Comparison of ENCODE assay signal across 34 mouse cellular contexts in genomic region chr7:135705753-135706152, GRCm38 (mm10). TPM values are rescaled to one million over a fixed set of nuclear protein-coding genes. Genes with fewer than 3 reads are reported as not detected.
A peak's percentile ranks its signal among the peaks of the same experiment; 100 is the strongest.
DNase-seq lines count a peak whose midpoint lies in the region; ATAC-seq and TF ChIP-seq lines count a peak whose summit lies in the region.
"Had no signal": no experiment of that assay in that cellular context is flagged by ENCODE, and none has a peak within 500 bp of the region (broad histone marks: within the 10 kb centered on the region; RNA-seq: fewer than 3 reads in every experiment).

No protein-coding gene starts in this region.

- no peak for TF ChIP-seq POLR2A in bone marrow macrophage, adult 2 months (IDR thresholded peaks at IDR 0.05; ENCODE audit: borderline replicate concordance, low read depth, low read length)

- H3K4me2 ChIP-seq in intestine, postnatal 0 days (replicated peaks; ENCODE audit: low read depth) = no peak overlapping the region
- no peak overlapping the region for H3K4me2 ChIP-seq in forebrain, embryonic 14.5 days (ENCODE audit: low read length)
- H3K4me2 ChIP-seq: embryonic facial prominence, embryonic 13.5 days; forebrain, embryonic 13.5 days; heart, embryonic 12.5 days; heart, embryonic 15.5 days; hindbrain, embryonic 12.5 days; hindbrain, embryonic 15.5 days; intestine, embryonic 15.5 days had no signal

- 93% methylated on average over 6 of the region's 6 CpGs for WGBS in heart, embryonic 10.5 days
- 75% methylated on average over 6 of the region's 6 CpGs for WGBS in intestine, postnatal 0 days
- 94% methylated on average over 6 of the region's 6 CpGs for WGBS in forebrain, embryonic 14.5 days

- no peak overlapping the region for H3K4me3 ChIP-seq in heart, embryonic 10.5 days
- H3K4me3 ChIP-seq in bone marrow macrophage, adult 2 months (ENCODE audit: insufficient read depth, low read length) = no peak overlapping the region
- H3K4me3 ChIP-seq in intestine, postnatal 0 days (ENCODE audit: low read depth, low read length) = no peak overlapping the region
- H3K4me3 ChIP-seq in forebrain, embryonic 14.5 days (ENCODE audit: low read depth, low read length) = no peak overlapping the region
- H3K4me3 ChIP-seq: embryonic facial prominence, embryonic 10.5 days; embryonic facial prominence, embryonic 13.5 days; forebrain, embryonic 10.5 days; forebrain, embryonic 13.5 days; gastrocnemius, adult 2 months; heart, adult 2 months; heart, embryonic 12.5 days; heart, embryonic 15.5 days; hindbrain, embryonic 12.5 days; hindbrain, embryonic 15.5 days; intestine, embryonic 15.5 days had no signal

- intact Hi-C loops in heart, postnatal 14 days (cut with DNase I) = no loop called here

- no peak overlapping the region for H3K27ac ChIP-seq in heart, embryonic 10.5 days
- H3K27ac ChIP-seq in bone marrow macrophage, adult 2 months (ENCODE audit: insufficient read depth, low read depth, low read length) = peak overlapping the region; percentile 36
- no peak overlapping the region for H3K27ac ChIP-seq in intestine, postnatal 0 days (ENCODE audit: low read depth, low read length)
- H3K27ac ChIP-seq in forebrain, embryonic 14.5 days (ENCODE audit: low read depth, low read length) = no peak overlapping the region
- H3K27ac ChIP-seq: embryonic facial prominence, embryonic 10.5 days; embryonic facial prominence, embryonic 13.5 days; forebrain, embryonic 10.5 days; forebrain, embryonic 13.5 days; gastrocnemius, adult 2 months; heart, adult 2 months; heart, embryonic 15.5 days; hindbrain, embryonic 12.5 days; hindbrain, embryonic 15.5 days; intestine, embryonic 15.5 days had no signal

- peak; percentile 48 for DNase-seq in heart, embryonic 10.5 days (ENCODE audit: low spot score)
- DNase-seq in heart, postnatal 14 days = no peak
- DNase-seq in natural killer cell, adult 2 months (ENCODE audit: low spot score in 2 of 2) = no peak
- no peak for DNase-seq in forebrain, embryonic 14.5 days (ENCODE audit: low spot score)
- DNase-seq: adrenal gland, postnatal 10 days; adrenal gland, postnatal 36 days; B cell, adult 2 months; cerebellum, adult 11 months; cerebellum, adult 2 months; cerebellum, postnatal 10 days; cerebellum, postnatal 36 days; embryo, embryonic 11 days; forebrain, postnatal 0 days; gastrocnemius, adult 2 months; gastrocnemius, postnatal 14 days; heart, adult 2 months; heart, postnatal 10 days; heart, postnatal 4 days had no signal

- no peaks in the 10 kb centered on the region for H3K9me3 ChIP-seq in heart, embryonic 10.5 days
- no peaks in the 10 kb centered on the region for H3K9me3 ChIP-seq in intestine, postnatal 0 days (ENCODE audit: control insufficient read depth)
- no peaks in the 10 kb centered on the region for H3K9me3 ChIP-seq in forebrain, embryonic 14.5 days (replicated peaks; ENCODE audit: control insufficient read depth, low read length)
- H3K9me3 ChIP-seq: embryonic facial prominence, embryonic 10.5 days; embryonic facial prominence, embryonic 13.5 days; forebrain, embryonic 10.5 days; forebrain, embryonic 13.5 days; G1E; heart, embryonic 12.5 days; heart, embryonic 15.5 days; hindbrain, embryonic 12.5 days; hindbrain, embryonic 15.5 days; intestine, embryonic 15.5 days had no signal

- H3K27me3 ChIP-seq in heart, embryonic 10.5 days (ENCODE audit: insufficient read depth, poor library complexity, severe bottlenecking) = no peaks in the 10 kb centered on the region
- no peaks in the 10 kb centered on the region for H3K27me3 ChIP-seq in intestine, postnatal 0 days (replicated peaks; ENCODE audit: control insufficient read depth, insufficient read depth, low read length)
- H3K27me3 ChIP-seq in forebrain, embryonic 14.5 days (replicated peaks; ENCODE audit: control insufficient read depth, insufficient read depth, low read length) = no peaks in the 10 kb centered on the region
- H3K27me3 ChIP-seq: CH12.LX; embryonic facial prominence, embryonic 13.5 days; forebrain, embryonic 13.5 days; heart, embryonic 12.5 days; heart, embryonic 15.5 days; hindbrain, embryonic 12.5 days; hindbrain, embryonic 15.5 days; intestine, embryonic 15.5 days; Patski had no signal

- TF ChIP-seq CTCF in bone marrow macrophage, adult 2 months (IDR thresholded peaks at IDR 0.05; ENCODE audit: low read depth, low read length) = no peak
- no peak for TF ChIP-seq CTCF in intestine, postnatal 0 days (IDR thresholded peaks at IDR 0.05; ENCODE audit: low read depth)

- peak; percentile 18 to 31; a peak in 1 of 4 replicates for ATAC-seq in hematopoietic stem cell, adult 5-6 weeks (replicated peaks in 1 of 2; ENCODE audit: insufficient read depth in 1 of 2, low FRiP score in 2 of 2, low TSS enrichment in 1 of 2, low read depth in 1 of 2, poor library complexity in 2 of 2, severe bottlenecking in 2 of 2)
- peak; percentile 30 for ATAC-seq in megakaryocyte progenitor cell, adult 5-6 weeks (replicated peaks; ENCODE audit: poor library complexity)
- ATAC-seq in intestine, postnatal 0 days = no peak
- no peak for ATAC-seq in forebrain, embryonic 14.5 days
- ATAC-seq: forebrain, embryonic 13.5 days; forebrain, postnatal 0 days; intestine, embryonic 15.5 days; Patski had no signal

- H3K36me3 ChIP-seq in heart, embryonic 10.5 days = peaks cover 95% of the 10 kb centered on the region
- peaks cover 38% of the 10 kb centered on the region for H3K36me3 ChIP-seq in intestine, postnatal 0 days (ENCODE audit: control insufficient read depth, insufficient read depth)
- peaks cover 82% of the 10 kb centered on the region for H3K36me3 ChIP-seq in forebrain, embryonic 14.5 days (ENCODE audit: control insufficient read depth, insufficient read depth, low read length)
- H3K36me3 ChIP-seq: hindbrain, embryonic 15.5 days had no signal

- no peak overlapping the region for H3K9ac ChIP-seq in intestine, postnatal 0 days (ENCODE audit: low read depth, low read length)
- no peak overlapping the region for H3K9ac ChIP-seq in forebrain, embryonic 14.5 days (ENCODE audit: low read length)
- H3K9ac ChIP-seq: embryonic facial prominence, embryonic 13.5 days; forebrain, embryonic 13.5 days; forebrain, postnatal 0 days; heart, embryonic 12.5 days; heart, embryonic 15.5 days; hindbrain, embryonic 12.5 days; hindbrain, embryonic 15.5 days; intestine, embryonic 15.5 days had no signal

- H3K4me1 ChIP-seq in heart, embryonic 10.5 days = no peaks in the 10 kb centered on the region
- H3K4me1 ChIP-seq in bone marrow macrophage, adult 2 months (ENCODE audit: control insufficient read depth, insufficient read depth, low read length) = peaks cover 36% of the 10 kb centered on the region
- no peaks in the 10 kb centered on the region for H3K4me1 ChIP-seq in intestine, postnatal 0 days (replicated peaks; ENCODE audit: control insufficient read depth, insufficient read depth, low read length)
- no peaks in the 10 kb centered on the region for H3K4me1 ChIP-seq in forebrain, embryonic 14.5 days (ENCODE audit: control insufficient read depth, insufficient read depth, low read length)
- H3K4me1 ChIP-seq: embryonic facial prominence, embryonic 10.5 days; embryonic facial prominence, embryonic 13.5 days; forebrain, embryonic 10.5 days; forebrain, embryonic 13.5 days; heart, embryonic 12.5 days; heart, embryonic 15.5 days; hindbrain, embryonic 12.5 days; hindbrain, embryonic 15.5 days; intestine, embryonic 15.5 days had no signal

RNA-seq across cellular contexts. Expression of gene Mki67, which starts 10.4 kb away (rescaled TPM):
- polyA plus RNA-seq in heart, embryonic 10.5 days (2016; fragmentation: Nextera tagmentation; extraction: Ambion mirVana) = 36.1 and 41.1 TPM in 2 replicates
- total RNA-seq in heart, postnatal 14 days (2021) = 10 to 100 TPM; 10.0 to 18.6 TPM
- polyA plus RNA-seq in bone marrow macrophage, adult 2 months (2012; ENCODE audit: insufficient read depth, insufficient read length, missing spikeins) = 92.5 and 110 TPM in 2 replicates
- 229 and 235 TPM in 2 replicates for total RNA-seq in hematopoietic stem cell, adult 5-6 weeks (2017)
- 389 and 403 TPM in 2 replicates for total RNA-seq in megakaryocyte progenitor cell, adult 5-6 weeks (2015)
- 247 and 299 TPM in 2 replicates for total RNA-seq in megakaryocyte progenitor cell, adult 5-6 weeks (2017)
- polyA plus RNA-seq in intestine, postnatal 0 days (2015; fragmentation: Nextera tagmentation; extraction: Ambion mirVana) = 8.7 and 9.0 TPM in 2 replicates
- 22.9 and 28.8 TPM in 2 replicates for polyA plus RNA-seq in forebrain, embryonic 14.5 days (2014; fragmentation: Nextera tagmentation; extraction: Ambion mirVana)

Comparison
In these comparisons a context has a peak if more than half of its experiments do, and no peak if none do; other contexts are left out.
1. ATAC-seq: peak in hematopoietic stem cell, adult 5-6 weeks (2 of 2) and megakaryocyte progenitor cell, adult 5-6 weeks (single experiment); none in intestine, postnatal 0 days (single experiment) and forebrain, embryonic 14.5 days (single experiment).